Mouse (Mus musculus): ENCODE results near the gene Pde6b. TPM values are rescaled to one million over a fixed set of nuclear protein-coding genes. Genes with fewer than 3 reads are reported as not detected.

Gene Pde6b
- polyA plus RNA-seq, 1 experiment from 2014 or later, result 0.23 TPM

GRCm38 (mm10) chr5:108448785-108449668 is 60.8 kb downstream of the Pde6b start, which contains the start of gene Mfsd7a:
Mfsd7a (minus strand) TSS chr5:108448891.
- H3K27me3 ChIP-seq (ENCODE audit: control insufficient read depth, insufficient read depth, low read length), result no peaks in the 10 kb centered on the region; the same call in 1 of the 2 replicates
- no peaks in the 10 kb centered on the region for H3K9me3 ChIP-seq (ENCODE audit: control insufficient read depth, low read length)
- H3K4me3 ChIP-seq (ENCODE audit: low read length), result peak within 1 kb of the TSS; percentile 36
- H3K4me2 ChIP-seq (replicated peaks; ENCODE audit: low read depth, low read length), result peak within 1 kb of the TSS; percentile 76
- WGBS, result 11% methylated on average over 24 of the region's 24 CpGs
- H3K27ac ChIP-seq (ENCODE audit: low read depth, low read length), result peak within 1 kb of the TSS; percentile 17; the same call in 1 of the 2 replicates
- H3K4me1 ChIP-seq (ENCODE audit: control insufficient read depth, insufficient read depth, low read length), result no peaks in the 10 kb centered on the region
- H3K9ac ChIP-seq (ENCODE audit: low read depth, low read length), result peak within 1 kb of the TSS; percentile 50
- no peaks in the 10 kb centered on the region for H3K36me3 ChIP-seq (ENCODE audit: control insufficient read depth, insufficient read depth, low read length)
- peak; percentile 95 for ATAC-seq (ENCODE audit: low FRiP score, low TSS enrichment)

- H3K4me1 ChIP-seq (ENCODE audit: control insufficient read depth, insufficient read depth, low read length), result no peaks in the 10 kb centered on the region
- H3K27me3 ChIP-seq (ENCODE audit: control insufficient read depth, insufficient read depth, low read length), result no peaks in the 10 kb centered on the region; the same call in 1 of the 2 replicates
- no peaks in the 10 kb centered on the region for H3K36me3 ChIP-seq (ENCODE audit: control insufficient read depth, insufficient read depth, low read length)
- H3K4me3 ChIP-seq (ENCODE audit: low read length), result no peak overlapping the region
- no peak overlapping the region for H3K27ac ChIP-seq (ENCODE audit: low read depth, low read length)
- H3K9me3 ChIP-seq (ENCODE audit: control insufficient read depth, low read length), result no peaks in the 10 kb centered on the region
- no peak overlapping the region for H3K9ac ChIP-seq (ENCODE audit: low read depth, low read length)
- no peak overlapping the region for H3K4me2 ChIP-seq (replicated peaks; ENCODE audit: low read depth, low read length)
- ATAC-seq (ENCODE audit: low FRiP score, low TSS enrichment), result no peak
- 76% methylated on average over 8 of the region's 8 CpGs for WGBS
These were observed 62.8 kb downstream of the Pde6b start for GRCm38 (mm10) chr5:108450837-108451540.

- H3K36me3 ChIP-seq (ENCODE audit: control insufficient read depth, insufficient read depth, low read length), result no peaks in the 10 kb centered on the region
- no peaks in the 10 kb centered on the region for H3K4me1 ChIP-seq (ENCODE audit: control insufficient read depth, insufficient read depth, low read length)
- no peak overlapping the region for H3K9ac ChIP-seq (ENCODE audit: low read depth, low read length)
- ATAC-seq (ENCODE audit: low FRiP score, low TSS enrichment), result no peak
- no peaks in the 10 kb centered on the region; the same call in 1 of the 2 replicates for H3K27me3 ChIP-seq (ENCODE audit: control insufficient read depth, insufficient read depth, low read length)
- no peak overlapping the region for H3K27ac ChIP-seq (ENCODE audit: low read depth, low read length)
- H3K9me3 ChIP-seq (ENCODE audit: control insufficient read depth, low read length), result no peaks in the 10 kb centered on the region
- no peak overlapping the region for H3K4me3 ChIP-seq (ENCODE audit: low read length)
- WGBS, result 81% methylated on average over 1 of the region's 1 CpGs
- no peak overlapping the region for H3K4me2 ChIP-seq (replicated peaks; ENCODE audit: low read depth, low read length)
These were observed 63.4 kb downstream of the Pde6b start for GRCm38 (mm10) chr5:108451611-108452010.

- no peaks in the 10 kb centered on the region; the same call in 1 of the 2 replicates for H3K27me3 ChIP-seq (ENCODE audit: control insufficient read depth, insufficient read depth, low read length)
- H3K4me1 ChIP-seq (ENCODE audit: control insufficient read depth, insufficient read depth, low read length), result no peaks in the 10 kb centered on the region
- H3K9ac ChIP-seq (ENCODE audit: low read depth, low read length), result no peak overlapping the region
- no peaks in the 10 kb centered on the region for H3K36me3 ChIP-seq (ENCODE audit: control insufficient read depth, insufficient read depth, low read length)
- no peak for ATAC-seq (ENCODE audit: low FRiP score, low TSS enrichment)
- 90% methylated on average over 1 of the region's 1 CpGs for WGBS
- H3K4me3 ChIP-seq (ENCODE audit: low read length), result no peak overlapping the region
- no peak overlapping the region for H3K27ac ChIP-seq (ENCODE audit: low read depth, low read length)
- H3K9me3 ChIP-seq (ENCODE audit: control insufficient read depth, low read length), result no peaks in the 10 kb centered on the region
- H3K4me2 ChIP-seq (replicated peaks; ENCODE audit: low read depth, low read length), result no peak overlapping the region
These were observed 64.2 kb downstream of the Pde6b start for GRCm38 (mm10) chr5:108452422-108452821.

- Histone ChIP-seq H3K4me2 (replicated peaks; ENCODE audit: low read depth, low read length) (no peak overlapping the region), H3K27ac (ENCODE audit: low read depth, low read length) (no peak overlapping the region), H3K27me3 (ENCODE audit: control insufficient read depth, insufficient read depth, low read length) (no peaks in the 10 kb centered on the region), H3K4me3 (ENCODE audit: low read length) (no peak overlapping the region), H3K36me3 (ENCODE audit: control insufficient read depth, insufficient read depth, low read length) (no peaks in the 10 kb centered on the region), H3K9me3 (ENCODE audit: control insufficient read depth, low read length) (no peaks in the 10 kb centered on the region), H3K9ac (ENCODE audit: low read depth, low read length) (no peak overlapping the region), H3K4me1 (ENCODE audit: control insufficient read depth, insufficient read depth, low read length) (no peaks in the 10 kb centered on the region)
- WGBS, result 62% methylated on average over 3 of the region's 3 CpGs
- no peak for ATAC-seq (ENCODE audit: low FRiP score, low TSS enrichment)
These were observed 65.9 kb downstream of the Pde6b start for GRCm38 (mm10) chr5:108454094-108454493.

GRCm38 (mm10) chr5:108458706-108459105 is 70.5 kb downstream of the Pde6b start:
- Histone ChIP-seq H3K4me2 (replicated peaks; ENCODE audit: low read depth, low read length) (no peak overlapping the region), H3K9me3 (ENCODE audit: control insufficient read depth, low read length) (no peaks in the 10 kb centered on the region), H3K9ac (ENCODE audit: low read depth, low read length) (no peak overlapping the region), H3K4me1 (ENCODE audit: control insufficient read depth, insufficient read depth, low read length) (peaks cover 15% of the 10 kb centered on the region; the same call in 1 of the 2 replicates), H3K27ac (ENCODE audit: low read depth, low read length) (no peak overlapping the region), H3K4me3 (ENCODE audit: low read length) (no peak overlapping the region), H3K36me3 (ENCODE audit: control insufficient read depth, insufficient read depth, low read length) (no peaks in the 10 kb centered on the region), H3K27me3 (ENCODE audit: control insufficient read depth, insufficient read depth, low read length) (no peaks in the 10 kb centered on the region)
- WGBS, result 63% methylated on average over 2 of the region's 2 CpGs
- no peak for ATAC-seq (ENCODE audit: low FRiP score, low TSS enrichment)

GRCm38 (mm10) chr5:108460461-108460860 is 72.3 kb downstream of the Pde6b start:
- ATAC-seq (ENCODE audit: low FRiP score, low TSS enrichment), result peak; percentile 6; the same call in 1 of the 2 replicates
- Histone ChIP-seq H3K4me1 (ENCODE audit: control insufficient read depth, insufficient read depth, low read length) (peaks cover 17% of the 10 kb centered on the region; the same call in 1 of the 2 replicates), H3K9ac (ENCODE audit: low read depth, low read length) (peak overlapping the region; percentile 49; the same call in 1 of the 2 replicates), H3K27me3 (ENCODE audit: control insufficient read depth, insufficient read depth, low read length) (no peaks in the 10 kb centered on the region), H3K9me3 (ENCODE audit: control insufficient read depth, low read length) (no peaks in the 10 kb centered on the region), H3K27ac (ENCODE audit: low read depth, low read length) (no peak overlapping the region), H3K4me2 (replicated peaks; ENCODE audit: low read depth, low read length) (peak overlapping the region; percentile 50), H3K4me3 (ENCODE audit: low read length) (peak overlapping the region; percentile 97), H3K36me3 (ENCODE audit: control insufficient read depth, insufficient read depth, low read length) (no peaks in the 10 kb centered on the region)
- WGBS, result 43% methylated on average over 6 of the region's 6 CpGs

- Histone ChIP-seq H3K4me1 (ENCODE audit: control insufficient read depth, insufficient read depth, low read length) (peaks cover 17% of the 10 kb centered on the region; the same call in 1 of the 2 replicates), H3K27me3 (ENCODE audit: control insufficient read depth, insufficient read depth, low read length) (no peaks in the 10 kb centered on the region), H3K4me2 (replicated peaks; ENCODE audit: low read depth, low read length) (peak within 1 kb of the TSS; percentile 96), H3K36me3 (ENCODE audit: control insufficient read depth, insufficient read depth, low read length) (no peaks in the 10 kb centered on the region), H3K27ac (ENCODE audit: low read depth, low read length) (peak within 1 kb of the TSS; percentile 74; the same call in 1 of the 2 replicates), H3K9ac (ENCODE audit: low read depth, low read length) (peak within 1 kb of the TSS; percentile 98), H3K4me3 (ENCODE audit: low read length) (peak within 1 kb of the TSS; percentile 97), H3K9me3 (ENCODE audit: control insufficient read depth, low read length) (no peaks in the 10 kb centered on the region)
- ATAC-seq (ENCODE audit: low FRiP score, low TSS enrichment), result peak; percentile 98
- under 1% methylated on average over 59 of the region's 62 CpGs for WGBS
These were observed 73.2 kb downstream of the Pde6b start, which contains the start of gene Pcgf3 for GRCm38 (mm10) chr5:108461082-108462065. Pcgf3 (plus strand) TSS chr5:108461232.
